Mouse (Mus musculus): Measurements from ENCODE around the gene Rars.
A peak's percentile ranks its signal among the peaks of the same experiment; 100 is the strongest.
"Not testable (repeated sequence)": the region's sequence is repeated elsewhere in the genome, so short reads cannot be mapped to it uniquely, and the experiment has no call there.

The Rars gene

GRCm38 (mm10) chr11:35838345-35839338, 4.3 kb upstream of the Rars start:
- peak; percentile 94 to 96 for DNase-seq

DNA sequence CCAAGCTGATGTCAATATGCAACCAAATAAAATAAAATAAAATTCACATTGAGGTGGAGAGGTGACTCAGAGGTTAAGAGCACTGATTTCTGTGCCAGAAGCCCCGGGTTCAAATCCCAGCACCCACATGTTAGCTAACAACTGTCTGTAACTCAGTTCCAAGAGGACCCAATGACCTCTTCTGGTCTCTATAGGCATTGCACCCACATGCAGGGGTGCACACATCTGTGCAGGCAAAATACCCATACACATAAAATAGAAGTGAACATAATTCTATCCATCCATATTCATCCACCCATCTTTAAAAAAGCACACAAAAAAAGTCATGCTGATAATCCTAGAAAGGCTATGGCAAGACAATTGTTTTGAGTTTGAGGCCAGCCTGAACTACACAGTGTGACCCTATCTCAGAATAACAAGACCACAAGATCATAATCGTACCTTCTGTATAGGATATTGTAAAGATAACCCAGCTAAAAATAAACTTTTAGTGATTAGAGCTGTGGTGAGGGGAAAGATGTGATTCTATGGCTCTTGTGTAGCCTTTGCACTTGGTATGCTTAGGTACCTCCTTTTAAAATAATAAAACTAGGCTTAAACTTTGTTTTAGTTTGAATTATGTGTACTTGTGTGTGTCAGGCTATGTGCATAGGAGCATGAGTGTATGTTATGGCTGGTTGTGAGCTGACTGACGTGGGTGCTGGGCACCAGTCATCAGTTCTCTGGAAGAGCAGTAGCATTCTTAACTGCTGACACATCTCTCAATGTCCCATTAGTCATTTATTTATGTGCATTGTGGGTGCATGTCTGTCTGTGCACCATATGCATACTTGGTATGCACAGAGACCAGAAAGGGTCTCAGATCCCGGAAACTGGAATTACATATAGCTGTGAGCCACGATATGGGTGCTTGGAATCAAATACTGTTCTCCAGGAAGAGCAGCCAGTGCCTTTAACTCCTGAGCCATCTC, 3.1 kb upstream of the Rars start:
- DNase-seq: no peak

DNA sequence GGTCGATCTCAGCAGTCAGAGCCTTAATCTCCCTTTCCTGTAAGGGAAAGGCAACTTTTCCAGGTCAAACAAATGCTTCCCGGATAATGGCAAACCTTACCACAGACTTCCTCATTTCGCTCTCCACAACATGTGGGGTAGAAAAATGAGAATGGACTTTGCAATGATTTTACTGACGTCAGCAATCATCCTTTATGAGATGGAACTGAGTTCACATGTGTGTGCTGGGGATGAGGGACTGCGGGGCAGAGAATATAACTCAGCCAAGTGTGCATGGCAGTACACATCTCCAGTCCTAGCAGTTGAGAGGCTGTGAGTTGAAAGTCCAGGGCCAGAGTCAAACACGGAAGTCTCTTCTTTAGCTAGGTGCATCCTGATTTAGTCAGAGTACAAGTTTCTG, 1.0 kb downstream of the Rars start:
- DNase-seq: no peak

DNA sequence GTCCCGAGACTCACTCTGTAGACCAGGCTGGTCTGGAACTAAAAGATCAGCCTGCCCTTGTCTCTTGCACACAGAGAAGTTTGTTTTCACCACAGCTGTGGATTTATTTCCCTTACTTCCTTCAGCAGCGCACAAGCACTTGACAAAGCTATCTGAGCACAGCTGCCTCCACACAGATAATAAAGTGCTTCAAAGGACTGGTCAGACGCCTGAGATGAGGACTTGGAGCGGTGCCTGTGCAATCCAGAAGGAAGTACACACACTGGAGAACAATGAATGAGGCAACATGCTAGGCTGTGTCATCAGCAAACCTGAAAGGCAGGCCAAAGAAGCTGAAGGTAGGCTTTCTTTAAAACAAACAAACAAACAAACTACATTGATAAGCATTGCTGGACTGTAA, 2.2 kb downstream of the Rars start:
- no peak for DNase-seq

DNA sequence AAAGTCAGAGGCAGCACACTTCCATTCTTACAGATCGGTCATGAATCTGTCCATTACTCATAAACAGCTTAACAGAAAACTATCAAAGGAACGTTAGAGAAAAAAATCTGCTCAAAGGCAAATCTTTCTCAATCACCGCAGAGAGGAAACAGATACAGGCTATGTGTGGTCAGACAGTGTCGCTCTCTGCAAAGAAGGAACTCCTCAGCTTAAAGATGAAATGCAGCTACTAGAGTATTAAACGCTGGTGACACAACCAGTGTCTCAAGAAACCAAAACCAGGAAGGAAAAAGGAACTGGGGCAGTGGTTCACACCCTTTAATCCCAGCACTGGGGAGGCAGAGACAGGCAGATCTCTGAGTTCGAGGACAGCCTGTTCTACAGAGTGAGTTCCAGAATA, 6.6 kb downstream of the Rars start:
- no peak for DNase-seq

DNA sequence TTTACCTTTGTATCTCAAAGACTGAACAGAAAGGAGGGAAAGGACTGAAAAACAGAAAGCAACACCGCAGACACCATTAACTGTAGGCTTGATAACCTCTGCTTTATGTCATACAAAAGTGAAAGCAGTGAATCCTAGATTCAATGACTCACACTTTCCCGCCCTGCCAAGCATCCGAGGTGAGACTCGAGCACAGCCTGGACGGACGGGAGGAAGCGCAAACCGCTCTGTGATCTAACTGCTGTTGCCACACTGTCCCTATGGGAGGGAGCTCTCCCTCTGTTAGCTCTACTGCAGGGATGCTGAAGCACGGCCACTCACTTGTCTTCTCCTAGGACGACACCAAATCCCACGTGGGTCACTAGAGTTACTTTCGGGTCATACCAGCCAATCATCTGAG, 18.0 kb downstream of the Rars start:
- no peak for DNase-seq

DNA sequence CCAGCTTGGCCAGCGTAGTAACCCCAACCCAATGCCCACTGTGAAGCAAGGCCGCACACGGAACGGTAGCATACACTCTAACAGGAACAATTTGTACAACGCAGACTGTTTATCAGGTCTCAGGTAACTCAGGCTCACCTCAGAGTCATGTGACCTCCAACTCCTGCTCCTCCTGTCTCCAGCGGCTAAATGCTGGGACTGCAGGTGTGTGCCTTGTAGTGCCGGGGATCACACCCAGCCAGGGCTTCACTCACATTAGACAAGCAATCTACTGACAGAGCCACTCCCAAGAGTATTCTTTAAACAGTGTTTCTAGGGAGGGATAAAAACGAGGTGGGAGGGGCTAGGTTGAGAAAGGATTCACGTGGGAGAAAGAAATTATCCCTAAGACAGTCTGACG, 22.8 kb downstream of the Rars start:
- DNase-seq: no peak

- DNase-seq: no peak
These were observed 33.0 kb downstream of the Rars start for GRCm38 (mm10) chr11:35801332-35801731.

GRCm38 (mm10) chr11:35798874-35799273, 35.4 kb downstream of the Rars start, which contains the start of gene Fbll1:
Gene Fbll1, minus strand, starts transcription at chr11:35798884.
- peak; percentile 88 to 90 for DNase-seq

GRCm38 (mm10) chr11:35798495-35798820, 35.8 kb downstream of the Rars start:
- DNase-seq: peak in 1 of 2 experiments; percentile 6

DNA sequence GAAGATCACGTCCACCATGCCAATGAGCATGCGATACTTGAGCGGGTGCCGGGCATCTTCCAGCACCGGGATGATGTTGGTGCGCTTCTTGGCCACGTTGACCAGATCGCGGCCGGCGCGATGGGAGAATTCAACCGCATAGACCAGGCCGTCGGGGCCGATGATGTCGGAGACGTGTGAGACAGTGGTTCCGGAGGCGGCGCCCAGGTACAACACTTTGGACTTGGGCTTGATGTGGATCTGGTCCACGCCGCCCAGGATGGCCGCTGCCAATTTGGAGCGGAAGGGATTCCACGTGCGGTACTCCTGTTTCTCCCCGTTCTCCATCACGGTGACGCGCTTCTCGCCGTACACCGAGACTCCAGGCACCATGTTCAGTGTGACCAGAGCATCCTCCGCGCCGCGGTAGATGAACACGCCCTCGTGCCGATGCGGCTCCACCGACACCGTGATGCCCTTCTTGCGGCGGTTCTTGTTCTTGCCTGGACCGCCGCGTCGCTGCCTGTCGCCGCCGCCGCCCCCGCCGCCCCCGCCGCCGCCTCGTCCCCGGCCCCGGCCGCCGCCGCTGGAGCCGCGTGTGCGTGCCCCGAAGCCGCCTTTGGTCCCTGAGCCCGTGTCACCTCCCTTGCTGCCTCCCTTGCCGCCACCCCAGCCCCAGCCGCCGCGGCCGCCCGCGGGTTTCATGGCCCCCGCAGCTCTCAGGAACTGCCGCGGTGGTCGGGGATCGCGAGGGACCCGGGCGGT, 36.4 kb downstream of the Rars start:
- peak; percentile 8 to 16 for DNase-seq

GRCm38 (mm10) chr11:35792800-35793199, 41.5 kb downstream of the Rars start:
- not testable (repeated sequence) for DNase-seq

- no peak for DNase-seq
These were observed 45.9 kb downstream of the Rars start for GRCm38 (mm10) chr11:35788443-35788842.

DNA sequence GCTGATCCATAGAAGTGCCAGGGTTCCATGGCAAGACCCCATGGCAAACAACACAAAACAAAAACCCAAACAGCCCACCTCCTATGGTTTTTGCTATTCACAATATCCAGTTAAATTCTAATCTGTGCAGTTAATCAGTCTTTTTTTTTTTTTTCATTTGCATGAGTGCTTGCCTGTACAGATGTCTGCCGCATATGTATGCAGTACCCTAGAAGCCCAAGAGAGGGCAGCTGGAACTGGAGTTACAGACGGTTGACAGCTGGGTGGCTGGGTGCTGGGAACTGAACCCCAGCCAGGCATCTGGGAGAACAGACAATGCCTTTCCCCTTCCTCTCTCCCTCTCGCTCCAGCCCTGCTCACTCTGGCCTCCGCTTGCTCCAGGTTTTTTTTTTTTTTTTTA, 49.8 kb downstream of the Rars start:
- no peak for DNase-seq

GRCm38 (mm10) chr11:35784002-35784401, 50.3 kb downstream of the Rars start:
- DNase-seq: no peak

DNA sequence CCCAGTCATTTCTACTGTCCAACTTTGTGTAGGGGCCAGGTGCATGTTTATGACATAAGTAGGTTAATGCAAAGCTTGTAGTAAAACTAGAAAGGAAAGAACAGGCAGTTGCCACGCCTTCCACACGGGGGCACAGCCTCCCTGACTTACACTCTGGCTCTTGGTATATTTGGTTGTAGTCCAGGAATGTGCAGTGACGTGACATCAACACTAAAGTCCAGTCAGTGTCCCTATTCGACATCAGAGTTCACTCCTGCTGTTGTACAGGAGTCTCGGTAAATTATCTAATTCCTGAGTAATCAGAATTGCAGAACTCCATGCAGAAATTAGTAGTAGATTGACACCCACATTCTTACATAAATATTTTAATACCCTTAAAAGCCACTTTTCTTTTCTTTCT, 51.3 kb downstream of the Rars start:
- no peak for DNase-seq

- no peak for DNase-seq
These were observed 51.9 kb downstream of the Rars start for GRCm38 (mm10) chr11:35782444-35782843.

DNA sequence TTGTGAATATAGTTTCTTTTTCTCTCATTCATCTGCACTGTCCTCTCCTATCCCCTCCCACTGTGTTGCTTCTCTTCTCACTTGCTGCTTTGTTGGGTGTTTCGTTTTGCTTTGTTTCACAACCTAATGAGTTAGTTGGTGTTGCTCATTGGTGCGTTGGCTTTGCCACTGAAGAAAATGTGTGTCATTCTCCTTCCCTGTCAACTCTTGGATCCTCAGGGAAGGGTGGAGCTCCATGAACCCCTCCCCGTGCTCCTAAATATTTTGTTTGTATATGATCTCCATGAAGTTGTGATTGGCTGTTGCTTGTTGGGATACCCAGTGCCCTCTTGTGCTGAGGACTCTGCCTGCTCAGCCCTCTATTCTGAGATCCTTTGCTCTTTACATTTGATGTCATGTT, 54.0 kb downstream of the Rars start:
- DNase-seq: peak in 1 of 2 experiments; percentile 10

- no peak for DNase-seq
These were observed 57.9 kb downstream of the Rars start for GRCm38 (mm10) chr11:35776452-35776851.

GRCm38 (mm10) chr11:35775606-35776005, 58.7 kb downstream of the Rars start:
- no peak for DNase-seq

DNA sequence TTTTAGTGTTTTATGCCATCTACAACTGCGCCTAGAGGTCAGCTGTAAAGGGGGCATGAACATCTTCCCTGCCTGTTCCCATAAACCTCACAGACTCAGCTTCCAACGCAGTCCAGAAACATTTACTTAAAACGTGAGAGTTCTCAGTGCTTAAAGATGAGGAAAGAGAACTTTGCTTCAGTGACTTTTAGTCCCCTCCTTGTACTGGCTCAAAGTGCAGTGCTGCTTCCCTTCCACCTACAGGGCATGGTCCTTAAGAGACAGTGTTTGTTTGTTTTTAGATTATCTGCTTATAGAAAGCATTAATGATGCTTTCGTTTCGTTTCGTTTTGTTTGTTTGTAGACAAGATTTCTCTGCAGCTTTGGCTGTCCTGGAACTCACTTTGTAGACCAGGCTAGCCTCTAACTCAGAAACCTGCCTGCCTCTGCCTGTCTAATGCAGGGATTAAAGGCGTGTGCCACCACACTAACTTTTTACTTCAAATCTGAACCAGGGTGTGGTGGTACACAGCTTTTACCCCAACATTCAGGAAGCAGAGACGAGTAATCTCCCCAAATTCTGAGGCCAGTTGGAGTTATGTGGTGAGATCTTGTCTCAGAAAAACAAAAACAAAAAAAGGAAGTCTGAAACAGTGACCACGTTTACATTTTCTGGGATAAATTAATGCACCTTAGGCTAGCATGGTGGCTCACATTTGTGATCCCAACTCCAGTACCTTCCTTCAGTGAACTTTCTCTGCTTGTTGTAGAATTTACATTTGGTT, 63.4 kb downstream of the Rars start:
- no peak for DNase-seq
